Mouse (Mus musculus) mature B cell (primary cell): ENCODE measurements around the gene Pkp1.

ENCODE experiments used
- in situ Hi-C: fragments of 300-500 bp; cut with MboI; formaldehyde crosslinking; loops from 2 replicates; pipeline ENCODE4 v1.14.3; 2019

Pkp1 gene

GRCm38 (mm10) chr1:135909381-135909780 is 9.6 kb downstream of the Pkp1 start:
- in situ Hi-C loops: no loop called here

- in situ Hi-C loops: no loop called here
These were observed 12.3 kb downstream of the Pkp1 start for GRCm38 (mm10) chr1:135906736-135907135.

- in situ Hi-C loops: no loop called here
These were observed 19.0 kb downstream of the Pkp1 start for GRCm38 (mm10) chr1:135899991-135900515.

GRCm38 (mm10) chr1:135899295-135899694 is 19.7 kb downstream of the Pkp1 start:
- in situ Hi-C loops: no loop called here

GRCm38 (mm10) chr1:135895367-135895766 is 23.6 kb downstream of the Pkp1 start:
- in situ Hi-C loops: no loop called here

- in situ Hi-C loops: no loop called here
These were observed 25.6 kb downstream of the Pkp1 start for GRCm38 (mm10) chr1:135893377-135893776.

GRCm38 (mm10) chr1:135892764-135893163 is 26.2 kb downstream of the Pkp1 start:
- in situ Hi-C loops: no loop called here

- in situ Hi-C loops: no loop called here
These were observed 26.8 kb downstream of the Pkp1 start for GRCm38 (mm10) chr1:135892233-135892632.

GRCm38 (mm10) chr1:135891424-135892216 is 27.4 kb downstream of the Pkp1 start:
- in situ Hi-C loops: no loop called here

GRCm38 (mm10) chr1:135889461-135890185 is 29.4 kb downstream of the Pkp1 start:
- in situ Hi-C loops: no loop called here

GRCm38 (mm10) chr1:135882385-135883109 is 36.5 kb downstream of the Pkp1 start:
- in situ Hi-C loops: no loop called here

- in situ Hi-C loops: no loop called here
These were observed 41.8 kb downstream of the Pkp1 start for GRCm38 (mm10) chr1:135877248-135877647.

GRCm38 (mm10) chr1:135872991-135873390 is 46.0 kb downstream of the Pkp1 start:
- in situ Hi-C loops: no loop called here

GRCm38 (mm10) chr1:135868570-135868969 is 50.4 kb downstream of the Pkp1 start:
- in situ Hi-C loops: no loop called here

GRCm38 (mm10) chr1:135865518-135866194 is 53.4 kb downstream of the Pkp1 start:
- in situ Hi-C loops: no loop called here

- in situ Hi-C loops: no loop called here
These were observed 54.2 kb downstream of the Pkp1 start for GRCm38 (mm10) chr1:135864830-135865229.

GRCm38 (mm10) chr1:135863786-135864335 is 55.1 kb downstream of the Pkp1 start:
- in situ Hi-C loops: no loop called here

GRCm38 (mm10) chr1:135862561-135862960 is 56.4 kb downstream of the Pkp1 start:
- in situ Hi-C loops: no loop called here

GRCm38 (mm10) chr1:135861980-135862552 is 56.9 kb downstream of the Pkp1 start:
- in situ Hi-C loops: no loop called here

GRCm38 (mm10) chr1:135861091-135861490 is 57.9 kb downstream of the Pkp1 start:
- in situ Hi-C loops: no loop called here

GRCm38 (mm10) chr1:135858533-135858932 is 60.5 kb downstream of the Pkp1 start:
- in situ Hi-C loops: no loop called here
